Mouse (Mus musculus): ENCODE data around the gene Pde4c.
A peak's percentile ranks its signal among the peaks of the same experiment; 100 is the strongest.

The Pde4c gene

DNA sequence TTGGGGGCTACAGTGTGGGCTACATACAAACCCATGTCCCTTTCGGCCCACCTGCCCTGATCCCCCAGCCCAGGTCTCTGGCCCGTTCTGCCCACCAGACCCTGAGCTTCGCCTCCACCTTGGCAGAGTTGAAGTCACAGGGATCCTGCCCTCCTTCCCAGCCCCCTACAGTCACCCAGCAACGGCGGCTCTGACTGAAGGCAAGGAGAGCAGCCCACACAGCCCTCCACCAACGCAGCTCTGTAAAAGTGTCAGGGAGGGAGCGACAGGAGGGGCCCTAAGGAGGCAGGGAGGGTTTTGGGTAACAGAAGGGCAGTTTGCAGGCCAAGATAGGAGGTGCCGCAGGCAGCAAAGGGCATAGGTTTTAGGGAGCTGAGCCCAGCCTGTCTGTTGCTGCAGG is 67.3 kb downstream of the Pde4c start:
- no peak for DNase-seq (ENCODE audit: low spot score)

DNA sequence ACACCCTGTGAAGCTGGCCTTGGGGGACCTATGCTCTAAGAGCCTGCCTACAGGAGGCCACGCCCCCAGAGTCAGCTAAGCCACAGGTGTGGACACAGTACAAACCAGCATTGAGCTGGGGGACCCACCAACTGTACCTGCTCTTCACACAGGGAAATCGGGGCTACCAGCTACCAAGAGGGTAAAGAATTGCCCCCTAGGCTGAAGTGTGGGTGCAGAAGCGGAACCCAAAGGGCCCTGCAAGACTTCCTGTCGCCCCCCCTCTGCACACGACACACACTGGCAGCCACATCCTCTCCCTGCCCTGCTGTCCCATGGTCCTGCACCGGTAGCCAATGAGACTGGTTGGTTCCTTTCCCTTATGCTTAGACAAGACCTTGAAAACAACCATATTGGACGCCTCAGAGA is 67.8 kb downstream of the Pde4c start:
- no peak for DNase-seq (ENCODE audit: low spot score)

DNA sequence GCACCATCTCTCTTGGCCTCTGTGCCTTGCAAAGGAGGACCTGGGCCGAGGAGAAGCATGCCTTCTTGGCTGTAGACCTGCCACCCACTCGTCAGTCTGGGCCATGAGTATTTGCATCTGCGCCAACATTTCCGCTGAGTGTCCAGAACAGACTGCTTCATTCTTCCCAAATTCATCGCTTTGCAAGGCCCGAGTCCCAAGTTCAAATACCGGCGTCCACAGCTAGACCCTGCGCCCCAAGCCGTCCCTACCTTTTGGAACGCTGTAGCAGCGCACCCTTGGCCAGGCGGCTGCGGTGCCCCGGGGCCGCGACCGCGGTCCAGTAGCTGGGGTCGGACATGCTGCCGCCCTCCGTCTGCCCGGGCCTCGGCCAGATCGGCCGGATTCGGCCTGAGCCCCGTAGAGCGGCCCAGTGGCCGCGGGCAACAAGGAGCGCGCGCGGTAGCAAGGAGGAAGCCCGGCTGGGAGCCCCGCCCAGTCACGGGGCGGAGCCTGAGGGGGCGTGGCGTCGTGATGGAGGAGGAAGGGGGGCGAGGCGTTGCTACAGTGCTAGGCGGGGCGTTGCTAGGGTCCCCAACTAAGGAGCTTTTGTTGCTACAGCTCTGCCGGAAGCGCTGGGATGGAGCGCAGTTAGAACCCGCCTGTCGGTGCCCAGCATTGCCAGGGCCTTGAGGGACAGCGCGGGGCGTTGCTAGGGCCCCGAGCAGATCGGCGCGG is 68.6 kb downstream of the Pde4c start:
- peak; percentile 99 for DNase-seq (ENCODE audit: low spot score)

DNA sequence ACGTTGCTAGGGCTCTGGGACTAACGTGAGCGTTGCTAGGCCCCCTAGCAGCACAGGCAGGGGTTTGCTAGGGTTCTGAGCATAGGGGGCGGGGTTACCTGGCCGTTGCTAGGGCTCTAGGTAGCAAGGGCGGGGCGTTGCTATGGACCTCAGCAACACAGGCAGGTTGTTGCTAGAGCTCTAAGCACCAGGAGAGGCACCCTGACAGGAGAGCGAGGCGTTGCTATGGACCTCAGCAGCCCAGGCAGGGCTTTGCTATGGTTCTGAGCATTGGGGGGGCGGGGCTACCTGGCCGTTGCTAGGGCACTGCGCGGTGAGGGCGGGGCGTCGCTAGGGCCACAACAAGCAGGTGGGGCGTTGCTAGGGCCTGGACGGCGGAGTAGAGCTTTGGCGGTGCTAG is 69.2 kb downstream of the Pde4c start:
- DNase-seq (ENCODE audit: low spot score), result peak; percentile 64

DNA sequence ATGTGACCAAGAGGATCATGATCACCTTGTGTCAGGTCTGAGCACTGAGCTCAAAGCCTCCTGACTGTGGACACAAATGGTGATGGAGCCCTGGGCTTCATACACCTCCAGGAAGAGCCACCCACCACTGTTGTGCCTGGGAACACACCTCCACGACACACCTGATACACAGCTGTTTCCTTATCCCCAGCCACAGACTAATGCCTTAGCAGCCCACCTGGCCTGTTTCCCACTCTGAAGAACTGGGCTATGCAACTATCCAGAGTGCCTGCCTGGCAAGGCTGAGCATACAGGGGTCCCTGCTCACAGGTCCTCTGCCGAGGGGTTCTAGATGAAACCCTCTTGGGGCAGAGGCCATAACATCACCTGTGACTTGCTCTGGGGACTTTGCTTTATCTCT is 70.7 kb downstream of the Pde4c start:
- DNase-seq (ENCODE audit: low spot score), result no peak

DNA sequence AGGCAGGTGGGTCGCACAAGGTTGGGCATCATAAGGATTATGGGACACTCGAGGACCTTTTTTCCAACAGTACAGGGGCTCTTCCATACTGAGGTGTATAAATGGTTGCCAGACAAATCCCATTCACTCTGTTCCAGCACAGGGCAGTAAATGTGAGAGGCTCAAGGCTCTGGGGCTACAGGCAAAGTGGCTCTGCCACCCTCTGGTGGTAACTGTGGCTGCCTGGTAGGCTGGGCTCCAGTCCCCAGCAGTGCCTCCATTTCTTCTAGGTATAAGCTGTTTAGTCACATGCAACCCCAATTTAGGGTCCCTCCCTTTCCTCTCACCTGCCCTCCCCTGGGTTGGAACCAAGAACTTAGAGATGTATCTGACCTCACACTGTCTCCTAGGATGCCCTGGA is 71.8 kb downstream of the Pde4c start:
- no peak for DNase-seq (ENCODE audit: low spot score)

DNA sequence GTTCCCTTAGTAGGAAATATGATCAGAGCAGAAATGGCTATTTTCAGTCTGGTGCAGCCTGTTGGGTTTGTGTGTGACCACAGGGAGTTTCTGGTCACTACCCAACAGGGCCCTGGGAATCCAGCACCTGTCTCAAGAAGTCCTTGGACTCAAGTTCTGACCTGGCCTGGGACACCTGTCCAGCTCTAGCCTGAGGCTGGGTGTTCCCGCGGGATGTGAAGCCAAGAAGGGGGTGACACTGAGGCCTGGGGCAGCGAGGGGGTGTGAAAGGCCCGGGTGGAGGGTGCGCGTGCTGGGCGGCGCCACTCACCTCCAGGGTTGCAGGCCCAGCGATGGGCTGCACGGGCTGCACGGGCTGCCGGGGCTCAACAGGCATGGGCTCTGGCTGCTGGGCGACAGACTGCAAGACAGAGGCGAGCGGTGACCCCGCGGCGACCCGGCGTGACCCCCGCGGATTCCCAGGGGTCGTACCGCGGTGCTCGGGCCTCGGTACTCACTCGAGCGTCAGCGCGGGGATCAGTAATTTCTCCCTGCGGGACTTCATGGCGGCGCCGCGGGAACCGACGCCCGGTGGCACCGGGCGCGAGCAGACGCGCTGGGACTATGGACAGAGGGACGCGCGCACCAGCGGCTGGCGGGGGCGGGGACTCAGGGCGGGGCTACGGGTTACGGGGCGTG is 73.0 kb downstream of the Pde4c start:
- DNase-seq (ENCODE audit: low spot score), result no peak

DNA sequence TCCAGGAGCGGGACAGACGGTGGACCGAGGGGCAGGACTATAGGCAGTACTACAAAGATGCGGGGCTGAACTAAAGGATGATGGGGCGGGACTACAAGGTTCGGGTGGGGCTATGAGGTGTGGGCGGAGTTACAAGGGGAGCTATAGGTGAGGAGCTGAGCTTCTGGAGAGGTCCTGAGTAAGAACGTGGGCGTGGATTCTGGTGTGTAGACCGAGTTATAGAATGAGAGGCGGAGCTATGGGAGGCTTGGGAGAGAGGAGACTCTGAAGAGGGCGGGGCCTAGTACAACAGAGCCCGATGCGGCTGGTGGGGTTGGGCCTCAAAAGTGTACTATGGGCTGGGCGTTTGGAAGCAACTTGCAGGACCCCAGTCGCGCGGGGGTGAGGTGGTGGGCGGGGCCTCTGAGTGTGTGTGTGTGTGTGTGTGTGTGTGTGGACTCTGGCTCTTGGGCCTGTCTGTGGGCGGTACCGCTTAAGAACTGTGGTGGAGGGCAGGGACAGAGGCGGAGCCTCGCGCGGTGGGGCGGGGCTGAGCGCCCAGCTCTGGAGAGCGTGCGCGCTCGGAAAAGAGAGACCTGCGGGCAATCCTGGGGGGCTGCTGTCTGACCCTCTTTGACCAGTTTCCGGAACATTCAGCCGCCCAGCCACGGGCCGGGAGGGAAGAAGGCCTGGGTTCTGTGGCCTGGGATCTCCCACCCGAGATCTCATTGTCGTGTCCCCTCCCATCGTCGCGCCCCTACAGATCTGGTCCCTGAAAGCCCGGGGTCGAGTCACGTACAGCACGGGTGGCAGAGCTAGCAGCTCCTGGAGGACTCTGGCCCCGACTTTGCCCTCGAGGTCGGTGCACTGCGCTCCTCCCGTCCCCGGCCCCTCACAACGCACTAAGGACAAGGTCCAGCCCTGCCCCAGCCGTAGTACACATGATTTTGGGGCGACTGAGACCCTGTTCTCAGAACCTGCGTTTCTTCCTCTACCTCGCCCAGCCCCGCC is 73.9 kb downstream of the Pde4c start:
- DNase-seq (ENCODE audit: low spot score), result peak; percentile 78

DNA sequence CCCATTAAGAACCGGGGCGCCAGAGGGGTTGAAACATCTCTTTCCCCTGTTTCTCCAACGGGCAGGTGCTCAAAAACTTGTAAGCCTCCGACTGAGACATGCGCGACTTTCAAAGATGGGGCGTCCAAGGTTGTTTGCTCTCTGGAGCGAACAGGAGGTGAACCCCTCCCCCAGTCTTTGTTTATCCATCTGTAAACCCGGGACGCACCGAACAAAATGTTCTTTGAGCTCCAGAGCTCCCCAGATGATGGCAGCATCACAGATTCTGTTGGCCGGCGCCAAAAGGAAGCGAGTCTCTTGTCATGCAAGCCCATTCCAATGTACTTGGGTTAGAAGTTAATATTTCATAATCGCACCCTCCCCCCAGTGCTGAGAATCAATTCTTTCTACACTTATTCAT is 74.8 kb downstream of the Pde4c start:
- no peak for DNase-seq (ENCODE audit: low spot score)

DNA sequence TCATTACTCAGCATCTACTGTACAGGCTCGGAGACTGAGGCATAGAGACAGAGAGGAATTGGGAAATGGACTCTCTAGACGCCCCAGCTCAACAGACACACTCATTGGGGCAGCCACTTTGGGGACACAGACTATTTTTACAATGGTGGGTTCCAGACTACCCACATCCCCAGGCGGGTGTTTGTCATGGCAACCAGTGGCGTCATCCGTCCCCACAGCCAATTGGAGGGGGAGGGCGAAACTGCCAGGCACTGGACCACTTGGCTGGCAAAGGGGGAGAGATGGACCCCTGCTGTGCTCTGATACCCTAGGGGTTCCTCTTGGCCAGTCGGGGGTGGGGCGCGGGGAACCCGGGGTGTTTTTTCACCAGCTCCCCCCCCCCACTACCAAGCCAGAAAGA is 77.1 kb downstream of the Pde4c start:
- no peak for DNase-seq (ENCODE audit: low spot score)
